Mouse (Mus musculus): Measurements from ENCODE around the gene Mipol1. TPM values are rescaled to one million over a fixed set of nuclear protein-coding genes. Genes with fewer than 3 reads are reported as not detected.

Gene Mipol1
- polyA plus RNA-seq, 1 experiment from 2014 or later, result 8.7 TPM

DNA sequence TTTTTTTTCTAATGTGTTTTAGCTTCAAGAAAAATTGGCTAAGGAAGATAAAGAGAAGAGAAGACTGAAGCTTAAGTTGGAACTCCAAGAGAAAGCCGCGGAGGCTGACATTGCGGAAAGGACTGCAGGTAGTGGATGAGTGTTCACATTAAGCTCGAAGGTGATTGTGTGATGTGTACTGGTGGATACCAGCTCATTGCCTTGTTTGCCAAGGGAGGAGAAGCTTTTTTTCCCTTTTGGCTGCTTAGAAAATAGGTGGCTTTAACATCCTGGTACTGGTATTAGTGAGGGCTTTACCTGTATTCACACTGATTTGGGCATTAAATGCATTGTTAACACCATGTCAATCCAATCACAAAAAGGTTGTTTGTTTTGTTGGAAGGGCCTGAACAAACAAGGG is 77.1 kb downstream of the Mipol1 start:
- 86% methylated on average over 4 of the region's 4 CpGs for WGBS
- no peak overlapping the region for H3K4me3 ChIP-seq (ENCODE audit: low read length)
- no peaks in the 10 kb centered on the region for H3K4me1 ChIP-seq (replicated peaks; ENCODE audit: control insufficient read depth, insufficient read depth, low read length)
- no peaks in the 10 kb centered on the region for H3K27me3 ChIP-seq (ENCODE audit: control insufficient read depth, insufficient read depth, low read depth, low read length)
- ATAC-seq (ENCODE audit: low read depth), result no peak
- no peak overlapping the region for H3K9ac ChIP-seq (ENCODE audit: low read length)
- no peak overlapping the region for H3K4me2 ChIP-seq (ENCODE audit: low read depth, low read length)
- H3K27ac ChIP-seq (ENCODE audit: low read length), result no peak overlapping the region
- H3K36me3 ChIP-seq (ENCODE audit: control insufficient read depth, insufficient read depth, low read length), result no peaks in the 10 kb centered on the region
- no peaks in the 10 kb centered on the region for H3K9me3 ChIP-seq (ENCODE audit: control insufficient read depth, low read length)

DNA sequence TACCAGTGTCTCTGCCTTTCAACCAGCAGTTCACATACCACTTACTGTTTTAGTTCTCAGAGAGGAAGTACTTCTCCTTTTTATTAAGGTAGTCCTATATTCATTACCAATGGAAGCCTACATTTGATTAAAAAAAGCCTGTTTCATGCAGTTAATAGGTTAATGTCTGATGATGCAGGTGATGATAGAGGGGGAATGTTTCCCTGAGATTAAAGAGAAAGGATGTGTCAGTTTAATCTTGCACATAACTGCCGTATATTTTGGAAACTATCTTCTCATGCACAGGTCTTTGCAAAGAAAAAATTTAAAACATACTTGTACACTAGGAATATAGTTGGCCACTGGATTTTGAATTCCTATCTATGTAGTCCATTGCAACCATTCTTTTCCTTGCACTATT is 77.5 kb downstream of the Mipol1 start:
- Histone ChIP-seq H3K9ac (ENCODE audit: low read length) (no peak overlapping the region), H3K4me1 (replicated peaks; ENCODE audit: control insufficient read depth, insufficient read depth, low read length) (no peaks in the 10 kb centered on the region), H3K27ac (ENCODE audit: low read length) (no peak overlapping the region), H3K4me3 (ENCODE audit: low read length) (no peak overlapping the region), H3K9me3 (ENCODE audit: control insufficient read depth, low read length) (no peaks in the 10 kb centered on the region), H3K27me3 (ENCODE audit: control insufficient read depth, insufficient read depth, low read depth, low read length) (no peaks in the 10 kb centered on the region), H3K4me2 (ENCODE audit: low read depth, low read length) (no peak overlapping the region), H3K36me3 (ENCODE audit: control insufficient read depth, insufficient read depth, low read length) (no peaks in the 10 kb centered on the region)
- 82% methylated on average over 1 of the region's 1 CpGs for WGBS
- ATAC-seq (ENCODE audit: low read depth), result no peak

DNA sequence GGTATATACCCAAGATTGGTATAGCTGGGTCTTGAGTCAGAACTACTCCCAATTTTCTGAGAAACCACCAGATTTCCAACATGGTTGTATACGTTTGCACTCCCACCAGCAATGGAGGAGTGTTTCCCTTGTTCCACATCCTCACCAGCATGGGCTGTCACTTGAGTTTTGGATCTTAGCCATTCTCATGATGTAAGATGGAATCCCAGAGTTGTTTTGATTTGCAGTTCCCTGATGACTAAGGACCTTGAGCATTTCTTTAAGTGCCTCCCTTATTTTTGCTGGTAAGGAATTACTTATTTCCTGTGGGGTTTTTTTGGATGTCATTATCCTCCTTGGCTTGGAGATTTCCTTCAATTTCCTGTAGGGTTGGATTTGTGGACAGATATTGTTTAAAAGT is 108.8 kb downstream of the Mipol1 start:
- WGBS, result 84% methylated on average over 1 of the region's 1 CpGs
- peaks cover 4% of the 10 kb centered on the region; the same call in 1 of the 2 replicates for H3K9me3 ChIP-seq (ENCODE audit: control insufficient read depth, low read length)
- no peaks in the 10 kb centered on the region for H3K27me3 ChIP-seq (ENCODE audit: control insufficient read depth, insufficient read depth, low read depth, low read length)
- H3K4me1 ChIP-seq (replicated peaks; ENCODE audit: control insufficient read depth, insufficient read depth, low read length), result no peaks in the 10 kb centered on the region
- no peak for ATAC-seq (ENCODE audit: low read depth)
- H3K4me2 ChIP-seq (ENCODE audit: low read depth, low read length), result no peak overlapping the region
- no peak overlapping the region for H3K4me3 ChIP-seq (ENCODE audit: low read length)
- H3K9ac ChIP-seq (ENCODE audit: low read length), result no peak overlapping the region
- H3K36me3 ChIP-seq (ENCODE audit: control insufficient read depth, insufficient read depth, low read length), result no peaks in the 10 kb centered on the region
- no peak overlapping the region for H3K27ac ChIP-seq (ENCODE audit: low read length)

DNA sequence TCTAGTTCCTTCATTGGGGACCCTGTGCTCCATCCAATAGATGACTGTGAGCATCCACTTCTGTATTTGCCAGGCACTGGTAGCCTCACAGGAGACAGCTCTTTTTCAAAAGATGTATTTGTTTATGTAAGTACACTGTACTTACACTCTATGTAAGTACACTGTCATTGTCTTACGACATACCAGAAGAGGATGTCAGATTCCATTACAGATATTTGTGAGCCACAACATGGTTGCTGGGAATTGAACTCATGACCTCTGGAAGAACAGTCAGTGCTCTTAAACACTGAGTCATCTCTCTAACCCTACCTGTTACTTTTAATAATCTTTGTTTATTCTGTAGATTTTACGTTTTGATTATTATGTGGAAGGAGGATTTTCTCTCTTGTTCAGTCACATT is 109.9 kb downstream of the Mipol1 start:
- Histone ChIP-seq H3K9ac (ENCODE audit: low read length) (no peak overlapping the region), H3K9me3 (ENCODE audit: control insufficient read depth, low read length) (peaks cover 4% of the 10 kb centered on the region; the same call in 1 of the 2 replicates), H3K4me1 (replicated peaks; ENCODE audit: control insufficient read depth, insufficient read depth, low read length) (no peaks in the 10 kb centered on the region), H3K4me3 (ENCODE audit: low read length) (no peak overlapping the region), H3K4me2 (ENCODE audit: low read depth, low read length) (no peak overlapping the region), H3K36me3 (ENCODE audit: control insufficient read depth, insufficient read depth, low read length) (no peaks in the 10 kb centered on the region), H3K27me3 (ENCODE audit: control insufficient read depth, insufficient read depth, low read depth, low read length) (no peaks in the 10 kb centered on the region), H3K27ac (ENCODE audit: low read length) (no peak overlapping the region)
- no peak for ATAC-seq (ENCODE audit: low read depth)
- WGBS, result 60% methylated on average over 2 of the region's 2 CpGs

DNA sequence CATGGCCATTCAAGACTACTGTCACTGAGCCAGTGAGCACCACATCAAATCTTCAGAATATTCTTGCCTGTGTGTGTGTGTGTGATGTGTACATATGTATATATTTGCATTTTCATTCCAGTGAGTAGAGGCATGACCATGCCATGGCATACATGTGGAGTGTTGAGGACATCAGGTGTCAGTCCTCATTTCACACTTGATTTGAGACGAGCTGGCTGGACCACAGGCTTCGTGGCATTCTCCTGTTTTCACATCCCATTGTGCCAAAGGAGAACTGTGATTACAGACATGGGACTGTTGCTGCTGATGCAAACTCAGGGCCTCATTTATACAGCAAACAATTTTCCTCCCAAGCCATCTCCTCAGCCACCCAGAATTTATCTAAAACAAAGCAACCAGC is 132.5 kb downstream of the Mipol1 start:
- no peaks in the 10 kb centered on the region for H3K4me1 ChIP-seq (replicated peaks; ENCODE audit: control insufficient read depth, insufficient read depth, low read length)
- no peak overlapping the region for H3K4me2 ChIP-seq (ENCODE audit: low read depth, low read length)
- ATAC-seq (ENCODE audit: low read depth), result no peak

DNA sequence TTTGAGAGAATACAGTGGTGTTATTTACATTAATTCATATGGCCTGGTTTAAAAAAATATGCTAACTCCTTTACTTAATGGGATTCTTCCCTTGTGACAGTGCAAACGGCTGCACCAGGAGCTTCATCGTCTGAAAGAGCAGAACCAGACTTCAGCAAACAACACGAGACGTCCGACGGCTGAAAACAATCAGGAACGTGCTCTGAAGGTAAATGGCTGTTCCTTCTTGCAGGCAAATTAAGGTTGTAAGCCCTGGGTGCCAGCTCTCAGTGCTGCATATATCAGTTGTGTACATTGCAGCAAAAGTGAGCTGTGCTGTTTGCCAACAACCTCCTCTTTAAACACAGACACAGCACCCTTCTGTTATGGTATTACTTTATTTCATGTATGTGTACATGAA is 133.8 kb downstream of the Mipol1 start:
- Histone ChIP-seq H3K9me3 (ENCODE audit: control insufficient read depth, low read length) (no peaks in the 10 kb centered on the region), H3K36me3 (ENCODE audit: control insufficient read depth, insufficient read depth, low read length) (no peaks in the 10 kb centered on the region), H3K9ac (ENCODE audit: low read length) (no peak overlapping the region), H3K4me2 (ENCODE audit: low read depth, low read length) (no peak overlapping the region), H3K27ac (ENCODE audit: low read length) (no peak overlapping the region), H3K4me1 (replicated peaks; ENCODE audit: control insufficient read depth, insufficient read depth, low read length) (no peaks in the 10 kb centered on the region), H3K27me3 (ENCODE audit: control insufficient read depth, insufficient read depth, low read depth, low read length) (no peaks in the 10 kb centered on the region), H3K4me3 (ENCODE audit: low read length) (no peak overlapping the region)
- ATAC-seq (ENCODE audit: low read depth), result no peak
- WGBS, result 61% methylated on average over 7 of the region's 7 CpGs

More for the DNA sequence above, 132.5 kb downstream of the Mipol1 start:
- Histone ChIP-seq H3K36me3 (ENCODE audit: control insufficient read depth, insufficient read depth, low read length) (no peaks in the 10 kb centered on the region), H3K9ac (ENCODE audit: low read length) (no peak overlapping the region), H3K9me3 (ENCODE audit: control insufficient read depth, low read length) (no peaks in the 10 kb centered on the region), H3K27ac (ENCODE audit: low read length) (no peak overlapping the region), H3K4me3 (ENCODE audit: low read length) (no peak overlapping the region), H3K27me3 (ENCODE audit: control insufficient read depth, insufficient read depth, low read depth, low read length) (no peaks in the 10 kb centered on the region)
- 59% methylated on average over 2 of the region's 2 CpGs for WGBS

DNA sequence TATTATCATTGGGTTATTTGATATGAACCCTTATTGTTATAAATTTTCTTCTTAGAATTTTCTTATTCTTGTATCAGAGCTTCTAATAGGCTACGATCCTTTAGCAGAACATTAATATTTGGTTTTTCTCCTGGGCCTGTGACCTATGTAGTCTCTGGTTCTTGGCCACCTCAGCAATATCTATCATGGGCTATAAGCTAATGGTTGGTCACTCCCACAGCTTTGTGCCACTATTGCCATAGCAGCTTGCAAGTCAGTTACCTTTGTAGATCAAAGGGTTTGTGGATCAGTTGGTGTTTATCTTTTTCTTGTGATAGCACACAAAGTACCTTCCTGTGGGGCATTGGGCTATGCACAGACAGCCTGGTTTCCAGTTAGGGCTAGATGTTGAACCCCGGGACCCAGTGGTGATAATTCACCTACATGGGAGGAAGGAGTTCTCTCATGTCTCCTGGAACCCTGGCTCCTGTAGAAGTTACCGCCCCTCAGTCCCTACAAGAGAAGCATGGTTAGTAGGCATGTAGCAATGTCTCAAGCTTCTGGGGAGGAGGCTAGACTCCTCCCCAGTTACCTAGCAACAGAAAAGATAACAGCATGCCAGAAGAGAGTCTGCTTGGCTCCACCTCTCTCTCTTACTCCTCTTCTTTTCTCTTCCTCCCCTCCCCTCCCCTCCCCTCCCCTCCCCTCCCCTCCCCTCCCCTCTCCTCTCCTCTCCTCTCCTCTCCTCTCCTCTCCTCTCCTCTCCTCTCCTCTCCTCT is 141.7 kb downstream of the Mipol1 start:
- H3K9me3 ChIP-seq (ENCODE audit: control insufficient read depth, low read length), result no peaks in the 10 kb centered on the region
- ATAC-seq (ENCODE audit: low read depth), result no peak
- 78% methylated on average over 3 of the region's 3 CpGs for WGBS
- H3K9ac ChIP-seq (ENCODE audit: low read length), result no peak overlapping the region
- H3K4me2 ChIP-seq (ENCODE audit: low read depth, low read length), result no peak overlapping the region
- H3K27ac ChIP-seq (ENCODE audit: low read length), result no peak overlapping the region
- H3K27me3 ChIP-seq (ENCODE audit: control insufficient read depth, insufficient read depth, low read depth, low read length), result no peaks in the 10 kb centered on the region
- no peaks in the 10 kb centered on the region for H3K4me1 ChIP-seq (replicated peaks; ENCODE audit: control insufficient read depth, insufficient read depth, low read length)
- no peak overlapping the region for H3K4me3 ChIP-seq (ENCODE audit: low read length)
- no peaks in the 10 kb centered on the region for H3K36me3 ChIP-seq (ENCODE audit: control insufficient read depth, insufficient read depth, low read length)

DNA sequence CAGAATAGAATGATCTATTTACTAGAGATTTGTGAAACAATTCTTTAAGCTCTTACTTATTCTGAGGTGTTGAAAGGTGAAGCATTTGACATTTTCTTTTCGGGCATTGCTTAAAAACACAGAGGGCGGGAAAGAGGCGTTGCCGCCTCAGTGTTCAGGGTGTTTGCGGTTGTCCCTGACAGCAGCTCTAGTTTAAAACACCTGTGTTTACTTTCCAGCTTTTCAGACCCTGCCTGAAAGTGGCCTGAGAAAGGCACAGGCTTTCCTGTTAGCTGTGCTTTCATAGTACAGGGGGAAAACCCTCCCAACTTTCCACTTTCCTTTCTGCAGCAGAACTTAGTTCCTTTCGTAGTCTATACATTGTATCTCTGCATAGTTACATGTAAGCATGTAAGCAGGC is 152.6 kb downstream of the Mipol1 start:
- ATAC-seq (ENCODE audit: low read depth), result peak; percentile 51; the same call in 1 of the 2 replicates
- Histone ChIP-seq H3K27me3 (ENCODE audit: control insufficient read depth, insufficient read depth, low read depth, low read length) (no peaks in the 10 kb centered on the region), H3K9ac (ENCODE audit: low read length) (no peak overlapping the region), H3K4me2 (ENCODE audit: low read depth, low read length) (peak overlapping the region; percentile 16; the same call in 1 of the 2 replicates), H3K9me3 (ENCODE audit: control insufficient read depth, low read length) (no peaks in the 10 kb centered on the region), H3K4me3 (ENCODE audit: low read length) (no peak overlapping the region), H3K4me1 (replicated peaks; ENCODE audit: control insufficient read depth, insufficient read depth, low read length) (no peaks in the 10 kb centered on the region), H3K36me3 (ENCODE audit: control insufficient read depth, insufficient read depth, low read length) (no peaks in the 10 kb centered on the region), H3K27ac (ENCODE audit: low read length) (no peak overlapping the region)
- WGBS, result 11% methylated on average over 6 of the region's 6 CpGs

DNA sequence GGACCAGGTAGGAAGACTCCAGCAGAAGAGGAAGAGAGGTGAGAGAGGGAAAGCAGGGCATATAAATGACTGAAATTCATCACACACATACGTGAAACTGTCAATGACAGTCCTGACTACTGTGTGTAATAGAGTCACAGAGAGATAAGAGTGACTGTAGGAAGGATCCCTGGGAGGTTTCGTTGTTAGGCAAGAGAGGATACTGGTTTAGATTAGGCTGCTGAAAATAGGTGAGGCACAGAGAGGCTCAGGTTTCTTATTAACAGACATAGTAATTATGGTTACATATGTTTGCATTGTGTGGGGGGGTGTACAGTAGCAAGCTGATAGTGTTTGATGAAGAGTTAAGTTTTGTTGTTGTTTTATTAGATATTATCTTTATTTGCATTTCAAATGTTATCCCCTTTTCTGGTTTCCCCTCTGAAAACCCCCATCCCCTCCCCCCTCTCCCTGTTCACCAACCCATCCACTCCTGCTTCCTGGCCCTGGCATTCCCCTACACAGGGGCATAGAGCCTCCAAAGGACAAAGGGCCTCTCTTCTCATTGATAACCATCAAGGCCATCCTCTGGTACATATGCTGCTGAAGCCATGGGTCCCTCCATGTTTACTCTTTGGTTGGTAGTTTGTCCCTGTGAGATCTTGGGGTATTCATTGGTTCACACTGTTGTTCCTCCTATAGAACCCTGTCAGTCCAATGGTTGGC is 157.5 kb downstream of the Mipol1 start:
- H3K4me2 ChIP-seq (ENCODE audit: low read depth, low read length), result no peak overlapping the region
- 74% methylated on average over 2 of the region's 2 CpGs for WGBS
- no peaks in the 10 kb centered on the region for H3K27me3 ChIP-seq (ENCODE audit: control insufficient read depth, insufficient read depth, low read depth, low read length)
- H3K4me3 ChIP-seq (ENCODE audit: low read length), result no peak overlapping the region
- no peak overlapping the region for H3K9ac ChIP-seq (ENCODE audit: low read length)
- no peak for ATAC-seq (ENCODE audit: low read depth)
- H3K4me1 ChIP-seq (replicated peaks; ENCODE audit: control insufficient read depth, insufficient read depth, low read length), result no peaks in the 10 kb centered on the region
- no peaks in the 10 kb centered on the region for H3K36me3 ChIP-seq (ENCODE audit: control insufficient read depth, insufficient read depth, low read length)
- H3K9me3 ChIP-seq (ENCODE audit: control insufficient read depth, low read length), result no peaks in the 10 kb centered on the region
- no peak overlapping the region for H3K27ac ChIP-seq (ENCODE audit: low read length)
